Mouse (Mus musculus) cerebellum, adult 9-10 months (tissue): ENCODE data around the gene Cd48.
"Not testable (repeated sequence)": the region's sequence is repeated elsewhere in the genome, so short reads cannot be mapped to it uniquely, and the experiment has no call there.

Source experiments
- DNase-seq: peaks from one replicate; pipeline ENCODE4 v3.0.0; 2022

Cd48 gene

DNA sequence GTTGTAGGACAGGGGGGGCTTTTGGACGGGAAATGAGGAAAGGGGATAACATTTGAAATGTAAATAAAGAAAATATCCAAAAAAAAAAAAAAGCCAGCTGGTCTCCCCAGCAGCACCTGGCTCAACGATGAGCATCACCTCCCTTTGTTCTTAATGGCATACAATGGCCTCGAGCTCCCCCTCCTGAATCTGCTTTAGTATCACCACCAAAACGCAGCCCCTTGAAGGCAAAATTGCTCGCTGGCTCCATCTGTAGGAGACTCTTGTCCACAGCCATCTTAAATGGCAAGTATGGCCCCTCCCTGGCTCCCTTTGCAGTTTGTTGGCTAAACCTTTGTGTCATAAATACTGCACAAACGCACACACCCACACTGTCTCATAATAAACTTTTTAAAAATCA is 17.2 kb downstream of the Cd48 start:
- DNase-seq = no peak

DNA sequence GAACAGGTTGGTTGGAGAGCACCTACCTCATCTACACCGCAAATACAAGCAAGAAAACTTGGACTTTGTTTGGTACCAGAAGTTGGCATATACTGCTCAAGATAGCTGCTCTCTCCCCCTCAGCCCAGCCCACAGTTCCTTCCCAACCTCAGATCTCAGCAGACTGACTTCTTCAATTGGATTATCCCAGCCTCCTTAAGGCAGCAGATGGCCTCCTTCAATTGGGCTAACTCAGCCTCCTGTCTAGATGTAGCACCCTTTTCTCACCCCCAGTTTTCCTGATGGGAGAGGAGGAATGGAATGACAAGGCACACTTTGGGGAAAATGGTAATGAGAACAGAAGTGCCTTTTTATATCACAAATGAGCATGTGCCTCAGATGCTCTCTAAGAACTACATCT is 31.9 kb downstream of the Cd48 start:
- DNase-seq = not testable (repeated sequence)

GRCm38 (mm10) chr1:171715434-171715833 is 33.6 kb downstream of the Cd48 start:
- no peak for DNase-seq

GRCm38 (mm10) chr1:171716232-171716631 is 34.4 kb downstream of the Cd48 start:
- DNase-seq = no peak

DNA sequence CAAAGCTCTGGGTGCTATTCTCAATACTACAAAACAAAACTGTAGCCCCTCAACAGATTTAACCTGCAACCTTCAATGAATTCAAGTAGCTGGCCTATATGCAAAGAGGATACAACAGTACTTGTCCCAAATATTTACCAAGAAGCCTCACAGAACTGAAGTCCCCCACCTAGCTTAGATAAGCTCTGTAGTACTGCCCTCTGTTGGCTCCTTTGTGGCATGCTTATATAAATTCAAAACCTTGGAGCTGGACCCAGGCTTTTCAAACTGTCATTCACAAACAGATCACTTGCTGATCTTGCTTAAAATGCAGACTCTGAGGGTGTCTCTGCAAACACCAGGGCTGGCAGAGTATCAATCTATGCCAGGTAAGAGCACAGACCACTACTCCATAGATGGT is 49.4 kb downstream of the Cd48 start:
- no peak for DNase-seq

DNA sequence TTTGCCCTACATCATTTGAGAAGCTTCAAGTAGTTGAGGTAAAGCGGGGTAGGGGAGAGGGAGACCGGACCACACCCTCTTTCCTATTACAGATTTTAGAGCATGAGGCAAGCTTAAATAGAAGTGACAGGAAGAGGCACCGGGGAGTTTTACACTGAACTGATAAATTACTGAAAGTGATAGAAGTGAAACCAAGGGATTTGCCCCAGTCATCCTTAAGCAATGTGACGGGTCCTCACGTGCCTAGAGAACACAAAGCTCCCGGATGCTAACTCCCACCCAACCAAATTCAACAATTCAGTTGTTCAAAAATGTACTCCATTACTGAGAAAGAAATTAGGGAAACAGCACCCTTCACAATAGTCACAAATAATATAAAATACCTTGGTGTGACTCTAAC is 53.1 kb downstream of the Cd48 start:
- DNase-seq = no peak

DNA sequence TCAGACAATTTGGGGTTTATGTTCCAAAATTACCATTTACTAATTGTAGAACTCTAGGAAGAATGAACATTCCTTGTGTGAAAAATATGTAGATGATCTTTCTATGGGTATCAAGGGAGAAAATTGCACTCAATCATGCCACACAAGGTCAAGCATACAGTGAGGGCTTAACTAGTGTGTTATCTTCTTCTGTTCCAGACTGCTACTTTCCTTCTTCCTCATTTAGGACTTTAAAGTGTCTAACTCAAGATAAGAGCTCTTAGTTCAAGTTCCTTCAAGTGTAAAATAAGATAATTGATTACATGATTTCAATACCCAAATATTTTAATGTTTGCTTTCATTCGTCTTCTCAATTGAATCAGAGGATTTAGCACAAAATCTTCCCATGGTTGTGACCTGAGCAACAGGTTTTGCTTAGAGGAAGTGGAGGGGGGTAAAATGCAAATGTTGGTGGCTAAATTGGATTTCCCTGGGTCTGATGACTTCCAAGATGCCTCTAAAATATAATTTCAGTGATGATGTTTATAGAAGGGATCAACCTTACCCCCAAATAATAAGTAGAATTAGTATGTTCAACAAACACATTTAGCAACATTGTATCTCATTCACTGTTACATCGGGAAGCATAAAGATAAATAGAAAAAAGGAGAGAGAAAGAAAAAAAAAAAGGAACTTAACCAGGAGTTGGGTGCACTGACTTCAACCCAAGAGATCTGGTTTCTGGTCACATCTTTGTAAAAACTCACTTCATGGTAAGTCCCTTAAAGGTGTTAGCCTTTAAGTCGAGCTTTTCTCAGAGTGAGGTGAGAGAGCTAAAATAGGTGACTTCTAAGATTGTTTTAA is 66.5 kb downstream of the Cd48 start:
- DNase-seq = no peak
